Mouse (Mus musculus): Measurements from ENCODE around the gene Ppp1r3c. TPM values are rescaled to one million over a fixed set of nuclear protein-coding genes. Genes with fewer than 3 reads are reported as not detected.

Ppp1r3c gene
- total RNA-seq, 2 experiments from 2014 or later: 38.4 to 74.9 TPM

DNA sequence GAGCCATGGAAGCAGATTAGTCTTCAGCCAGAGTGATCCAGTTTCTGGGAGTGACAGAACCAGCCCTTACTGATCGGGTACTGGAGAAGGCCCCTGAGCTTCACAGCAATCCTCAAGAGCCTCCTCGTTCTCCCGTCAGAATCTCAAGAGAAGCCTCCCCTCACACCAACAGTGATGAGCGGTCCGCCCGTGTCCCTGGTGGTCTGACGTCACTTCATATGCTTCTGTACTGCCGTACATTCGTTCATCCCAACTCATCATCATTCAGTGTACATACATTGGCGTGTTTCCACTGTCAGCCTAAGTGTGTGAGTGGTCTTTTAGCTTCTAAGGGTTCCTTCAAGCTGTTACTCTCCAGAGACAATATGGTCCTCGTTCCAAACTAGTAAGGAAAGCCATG lies 50.4 kb downstream of the Ppp1r3c start:
- no peak for DNase-seq (ENCODE audit: low spot score in 2 of 2)

DNA sequence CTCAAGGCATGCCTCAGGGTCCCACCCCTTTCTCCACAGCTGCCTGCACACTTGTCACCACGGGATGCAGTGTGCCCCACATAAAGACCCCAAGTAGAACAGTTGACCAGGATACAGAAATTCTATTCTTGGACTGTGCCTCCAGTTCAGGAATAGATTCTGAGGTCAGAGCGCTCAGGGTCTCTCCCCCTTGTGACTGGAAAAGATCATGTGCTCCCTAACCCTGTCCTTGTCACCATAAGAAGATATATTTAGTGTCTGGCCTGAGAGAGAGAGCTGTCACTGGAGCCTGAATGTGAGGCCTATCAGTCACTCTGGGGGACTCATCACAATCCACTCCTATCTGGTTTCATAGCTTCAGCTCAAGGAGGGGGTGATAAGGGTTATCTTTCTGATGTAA lies 53.9 kb downstream of the Ppp1r3c start:
- no peak for DNase-seq (ENCODE audit: low spot score in 2 of 2)

Other genes with a start within 250 kb of the Ppp1r3c start
- 1 to 10 TPM; 1.4 to 2.7 TPM for gene Hectd2, start 182.0 kb downstream of the Ppp1r3c start, total RNA-seq (2021)
- gene Tnks2, start 97.6 kb upstream of the Ppp1r3c start, total RNA-seq (2021): 10 to 100 TPM; 97.4 TPM
- gene Fgfbp3, start 183.0 kb upstream of the Ppp1r3c start, total RNA-seq (2021): 1 to 10 TPM; 2.4 to 3.8 TPM
- 10 to 100 TPM; 29.2 to 31.0 TPM for gene Btaf1, start 189.4 kb upstream of the Ppp1r3c start, total RNA-seq (2021)